Mouse (Mus musculus) left cerebral cortex, adult 18-20 months (tissue): ENCODE measurements around the gene Ccdc152. TPM values are rescaled to one million over a fixed set of nuclear protein-coding genes. Genes with fewer than 3 reads are reported as not detected.

Experiments
- total RNA-seq, 2 experiments: library from RNA; stranded (reverse); gene quantifications; 2 replicates each; pipeline ENCODE4 v1.2.3; 2021

Ccdc152 gene
- total RNA-seq, 2 experiments from 2014 or later, result not detected

Other genes with a start within 250 kb of the Ccdc152 start
- 100 to 1,000 TPM; 241 to 307 TPM for gene Selenop, start 35.0 kb downstream of the Ccdc152 start, total RNA-seq